7 mouse cellular contexts compared by ENCODE assay signal in the genomic region with DNA sequence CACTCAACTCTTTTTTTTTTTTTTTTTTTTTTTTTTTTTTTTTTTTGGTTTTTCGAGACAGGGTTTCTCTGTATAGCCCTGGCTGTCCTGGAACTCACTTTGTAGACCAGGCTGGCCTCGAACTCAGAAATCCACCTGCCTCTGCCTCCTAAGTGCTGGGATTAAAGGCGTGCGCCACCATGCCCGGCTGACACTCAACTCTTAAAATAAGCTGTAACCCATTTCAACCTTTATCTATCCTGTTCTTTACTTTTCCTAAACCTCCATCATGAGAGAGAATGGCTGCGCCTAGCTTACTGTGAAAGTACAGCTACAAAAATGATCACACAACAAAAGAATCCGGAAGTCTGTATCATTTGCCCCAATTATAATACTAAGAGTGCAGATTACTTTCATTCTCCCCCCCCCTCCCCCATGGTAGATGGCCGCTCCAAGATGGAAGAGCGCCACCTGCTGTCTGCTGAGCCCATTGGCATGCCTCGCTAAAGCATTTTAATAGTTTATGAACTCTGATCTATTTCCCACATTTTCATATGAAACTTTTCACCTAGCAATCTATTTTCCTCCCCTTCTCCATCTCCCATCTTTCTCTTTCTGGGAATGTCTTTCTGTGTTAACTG.
DNase-seq lines count a peak whose midpoint lies in the region; ATAC-seq lines count a peak whose summit lies in the region.

No protein-coding gene starts in this region.

- peak; percentile 25 for DNase-seq in R1 (ENCODE audit: low read depth, low spot score)
- peak; percentile 44 for DNase-seq in forelimb bud, embryonic 11.5 days (ENCODE audit: low read depth, low spot score)
- DNase-seq in induced T-regulatory cell, adult 2 months (ENCODE audit: low read depth): peak; percentile 83
- peak; percentile 26 to 28 for DNase-seq in layer of hippocampus, postnatal 10 days (ENCODE audit: low spot score in 2 of 2)
- peak; percentile 30 for DNase-seq in lung, postnatal 36 days
- peak; percentile 38 for DNase-seq in right cerebral cortex, postnatal 14 days

- peak; percentile 61 for ATAC-seq in cerebellum, adult (ENCODE audit: insufficient number of reproducible peaks, low FRiP score, low TSS enrichment)

Comparison
In these comparisons a context has a peak if more than half of its experiments do, and no peak if none do; other contexts are left out.
1. Peak in every context shown above with its lines: DNase-seq and ATAC-seq.
2. DNase-seq: peak in every context shown above with its lines; median percentile 83 in induced T-regulatory cell, adult 2 months; 44 in forelimb bud, embryonic 11.5 days; 38 in right cerebral cortex, postnatal 14 days; 30 in lung, postnatal 36 days; 27 in layer of hippocampus, postnatal 10 days; 25 in R1.